Mouse (Mus musculus): Measurements from ENCODE around the gene Lrrfip2. TPM values are rescaled to one million over a fixed set of nuclear protein-coding genes. Genes with fewer than 3 reads are reported as not detected.

The Lrrfip2 gene
- total and polyA plus RNA-seq, 2 experiments from 2014 or later, result 38.9 to 41.7 TPM

DNA sequence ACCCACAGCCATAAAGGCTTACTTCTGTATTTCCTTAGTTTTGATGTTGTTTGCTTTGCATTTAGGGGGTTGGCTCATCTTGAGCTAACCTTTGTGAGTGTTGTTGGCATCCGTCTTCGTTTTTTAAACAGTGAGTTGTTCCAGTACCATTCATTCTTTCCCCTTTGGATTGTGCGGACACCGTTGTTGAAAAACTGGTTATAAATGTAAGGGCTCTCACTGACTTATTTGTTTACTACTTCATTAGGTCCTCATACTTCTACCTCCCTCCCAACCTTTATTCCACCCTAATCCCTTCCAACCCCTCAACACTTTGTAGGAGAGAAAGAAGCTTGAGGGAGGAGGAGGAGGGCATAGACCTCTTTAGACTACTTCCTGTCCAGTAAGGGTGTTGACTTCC lies 80.3 kb downstream of the Lrrfip2 start:
- Histone ChIP-seq H3K27ac (ENCODE audit: low read depth, low read length) (no peak overlapping the region), H3K36me3 (ENCODE audit: insufficient read depth) (peaks cover 10% of the 10 kb centered on the region), H3K9me3 (ENCODE audit: low read length) (no peaks in the 10 kb centered on the region), H3K4me3 (ENCODE audit: low read depth, low read length) (no peak overlapping the region), H3K27me3 (ENCODE audit: insufficient read depth, low read length) (no peaks in the 10 kb centered on the region), H3K9ac (no peak overlapping the region), H3K4me1 (ENCODE audit: insufficient read depth) (no peaks in the 10 kb centered on the region), H3K4me2 (ENCODE audit: low read depth) (no peak overlapping the region)
- DNase-seq (no peak), ATAC-seq (no peak)
- TF ChIP-seq CTCF (IDR thresholded peaks at IDR 0.05; ENCODE audit: low read depth), result no peak
- WGBS, result 82% methylated on average over 4 of the region's 4 CpGs

DNA sequence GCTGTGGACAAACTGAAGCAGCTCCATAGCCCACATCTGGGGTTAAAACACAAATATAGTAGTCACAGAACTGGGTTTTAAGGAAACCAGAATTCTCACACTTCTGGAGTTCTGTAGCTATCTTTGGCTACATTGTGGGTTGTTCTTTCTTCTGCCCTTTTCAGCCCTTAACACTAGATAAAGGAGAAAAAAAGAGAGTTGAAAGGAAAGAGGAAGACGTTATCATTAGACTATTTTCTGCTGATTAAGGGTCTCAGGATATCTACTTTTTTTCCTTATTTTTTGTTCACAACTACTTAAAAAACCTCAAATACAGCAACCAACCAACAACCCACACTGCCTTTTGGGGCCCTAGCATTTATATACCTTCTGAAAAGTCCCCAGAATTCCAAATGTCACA lies 80.9 kb downstream of the Lrrfip2 start:
- no peaks in the 10 kb centered on the region for H3K27me3 ChIP-seq (ENCODE audit: insufficient read depth, low read length)
- H3K9me3 ChIP-seq (ENCODE audit: low read length), result no peaks in the 10 kb centered on the region
- no peak for ATAC-seq
- no peaks in the 10 kb centered on the region for H3K4me1 ChIP-seq (ENCODE audit: insufficient read depth)
- 90% methylated on average over 1 of the region's 1 CpGs for WGBS
- H3K27ac ChIP-seq (ENCODE audit: low read depth, low read length), result no peak overlapping the region
- DNase-seq, result no peak
- H3K36me3 ChIP-seq (ENCODE audit: insufficient read depth), result peaks cover 10% of the 10 kb centered on the region
- no peak for TF ChIP-seq CTCF (IDR thresholded peaks at IDR 0.05; ENCODE audit: low read depth)
- no peak overlapping the region for H3K9ac ChIP-seq
- no peak overlapping the region for H3K4me3 ChIP-seq (ENCODE audit: low read depth, low read length)
- H3K4me2 ChIP-seq (ENCODE audit: low read depth), result no peak overlapping the region

DNA sequence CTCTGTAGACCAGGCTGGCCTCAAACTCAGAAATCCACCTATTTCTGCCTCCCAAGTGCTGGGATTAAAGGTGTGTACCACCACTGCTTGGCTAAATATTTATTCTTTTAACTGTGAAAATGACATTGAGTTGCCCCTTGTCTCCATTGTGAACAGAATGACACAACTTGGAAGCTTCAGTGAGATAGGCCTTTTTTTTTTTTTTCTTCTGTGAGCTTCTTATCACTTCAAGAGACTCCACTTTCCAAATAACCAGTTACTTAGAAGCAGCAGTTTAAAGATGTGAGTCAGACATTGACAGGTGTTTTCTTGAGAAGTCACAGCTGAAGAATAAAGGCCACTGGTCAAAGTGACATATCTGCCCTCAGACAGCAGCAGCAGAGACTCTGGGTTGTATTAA lies 82.8 kb downstream of the Lrrfip2 start:
- no peaks in the 10 kb centered on the region for H3K4me1 ChIP-seq (ENCODE audit: insufficient read depth)
- H3K4me3 ChIP-seq (ENCODE audit: low read depth, low read length), result no peak overlapping the region
- ATAC-seq (no peak), DNase-seq (no peak)
- no peak overlapping the region for H3K27ac ChIP-seq (ENCODE audit: low read depth, low read length)
- no peaks in the 10 kb centered on the region for H3K27me3 ChIP-seq (ENCODE audit: insufficient read depth, low read length)
- H3K9ac ChIP-seq, result no peak overlapping the region
- no peak overlapping the region for H3K4me2 ChIP-seq (ENCODE audit: low read depth)
- peaks cover 10% of the 10 kb centered on the region for H3K36me3 ChIP-seq (ENCODE audit: insufficient read depth)
- no peak for TF ChIP-seq CTCF (IDR thresholded peaks at IDR 0.05; ENCODE audit: low read depth)
- no peaks in the 10 kb centered on the region for H3K9me3 ChIP-seq (ENCODE audit: low read length)

DNA sequence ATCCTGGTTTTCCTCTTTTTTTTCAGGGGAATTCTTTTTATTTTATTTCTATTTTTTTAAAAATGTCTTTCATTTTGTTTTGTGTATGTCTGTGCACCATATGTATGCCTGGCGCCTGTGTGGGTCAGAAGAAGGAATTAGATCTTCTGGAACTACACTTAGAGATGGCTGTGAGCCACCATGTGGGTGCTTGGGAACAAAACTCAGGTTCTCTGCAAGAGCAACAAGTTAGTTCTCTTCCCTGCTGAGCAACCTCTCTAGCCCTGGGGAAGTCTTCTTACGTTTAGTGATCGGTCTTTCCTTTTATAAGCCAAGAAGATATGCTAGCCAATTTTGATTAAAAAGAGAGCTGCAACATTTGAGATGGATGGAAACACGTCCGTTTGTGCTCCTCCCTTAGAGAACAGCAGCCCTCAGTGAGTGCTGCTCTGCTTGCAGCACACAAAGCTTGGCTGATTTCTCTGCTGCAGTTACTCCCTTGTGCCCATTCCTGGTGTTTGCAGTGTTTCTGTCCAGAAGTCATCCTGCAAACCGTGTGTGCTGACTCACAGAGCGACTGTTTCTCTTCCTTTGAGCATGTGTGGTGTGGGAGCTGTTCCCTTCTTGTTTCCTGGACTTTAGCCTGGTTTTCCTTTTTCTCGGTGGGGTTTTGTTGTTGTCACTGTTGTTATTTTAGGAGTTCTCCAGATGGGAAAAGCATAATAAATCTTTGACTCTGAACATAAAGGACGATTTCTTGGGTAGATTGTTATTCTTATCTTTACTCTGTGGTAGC lies 87.4 kb downstream of the Lrrfip2 start:
- 71% methylated on average over 9 of the region's 9 CpGs for whole genome bisulfite sequencing

GRCm38 (mm10) chr9:111207683-111208082 lies 90.3 kb downstream of the Lrrfip2 start:
- no peak overlapping the region for H3K4me3 ChIP-seq (ENCODE audit: low read depth, low read length)
- WGBS, result 71% methylated on average over 3 of the region's 3 CpGs

More for the DNA sequence above, 87.4 kb downstream of the Lrrfip2 start:
- Histone ChIP-seq H3K4me3 (ENCODE audit: low read depth, low read length) (no peak overlapping the region), H3K36me3 (ENCODE audit: insufficient read depth) (peaks cover 23% of the 10 kb centered on the region), H3K27ac (ENCODE audit: low read depth, low read length) (no peak overlapping the region; the same call in 1 of the 2 replicates), H3K9ac (no peak overlapping the region), H3K4me1 (ENCODE audit: insufficient read depth) (no peaks in the 10 kb centered on the region), H3K9me3 (ENCODE audit: low read length) (no peaks in the 10 kb centered on the region), H3K27me3 (ENCODE audit: insufficient read depth, low read length) (no peaks in the 10 kb centered on the region), H3K4me2 (ENCODE audit: low read depth) (no peak overlapping the region)
- DNase-seq (peak; percentile 5), ATAC-seq (no peak)
- no peak for TF ChIP-seq CTCF (IDR thresholded peaks at IDR 0.05; ENCODE audit: low read depth)

DNA sequence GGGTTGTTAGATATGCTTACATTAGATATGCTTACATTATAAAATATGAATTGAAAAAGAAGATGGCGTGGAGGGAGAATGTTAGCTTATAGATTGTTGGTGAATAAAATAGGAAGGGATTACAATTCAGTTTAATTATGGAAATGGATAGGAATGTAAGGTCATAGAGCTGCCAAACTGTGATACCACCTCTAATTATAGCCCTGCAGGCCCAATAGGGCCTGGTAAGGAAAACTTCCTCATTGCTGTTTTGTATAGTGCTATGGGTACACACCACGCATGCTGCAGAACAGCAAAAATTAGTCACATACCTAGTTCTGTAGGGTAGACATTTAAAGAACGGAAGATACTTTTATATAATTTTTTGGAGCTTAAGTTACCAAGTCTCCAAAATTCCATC lies 90.8 kb downstream of the Lrrfip2 start:
- no peaks in the 10 kb centered on the region for H3K27me3 ChIP-seq (ENCODE audit: insufficient read depth, low read length)
- H3K4me3 ChIP-seq (ENCODE audit: low read depth, low read length), result no peak overlapping the region
- H3K4me2 ChIP-seq (ENCODE audit: low read depth), result no peak overlapping the region
- TF ChIP-seq CTCF (IDR thresholded peaks at IDR 0.05; ENCODE audit: low read depth), result no peak
- H3K36me3 ChIP-seq (ENCODE audit: insufficient read depth), result peaks cover 17% of the 10 kb centered on the region
- no peaks in the 10 kb centered on the region for H3K4me1 ChIP-seq (ENCODE audit: insufficient read depth)
- no peak overlapping the region for H3K9ac ChIP-seq
- no peaks in the 10 kb centered on the region for H3K9me3 ChIP-seq (ENCODE audit: low read length)
- 95% methylated on average over 3 of the region's 3 CpGs for WGBS
- DNase-seq (no peak), ATAC-seq (no peak)
- no peak overlapping the region for H3K27ac ChIP-seq (ENCODE audit: low read depth, low read length)

More at GRCm38 (mm10) chr9:111207683-111208082, 90.3 kb downstream of the Lrrfip2 start:
- no peak overlapping the region for H3K9ac ChIP-seq
- peaks cover 17% of the 10 kb centered on the region for H3K36me3 ChIP-seq (ENCODE audit: insufficient read depth)
- H3K4me1 ChIP-seq (ENCODE audit: insufficient read depth), result no peaks in the 10 kb centered on the region
- H3K4me2 ChIP-seq (ENCODE audit: low read depth), result no peak overlapping the region
- H3K9me3 ChIP-seq (ENCODE audit: low read length), result no peaks in the 10 kb centered on the region
- DNase-seq (no peak), ATAC-seq (no peak)
- H3K27ac ChIP-seq (ENCODE audit: low read depth, low read length), result no peak overlapping the region
- no peaks in the 10 kb centered on the region for H3K27me3 ChIP-seq (ENCODE audit: insufficient read depth, low read length)
- TF ChIP-seq CTCF (IDR thresholded peaks at IDR 0.05; ENCODE audit: low read depth), result no peak

GRCm38 (mm10) chr9:111209158-111209699 lies 91.8 kb downstream of the Lrrfip2 start:
- Histone ChIP-seq H3K4me3 (ENCODE audit: low read depth, low read length) (no peak overlapping the region), H3K4me1 (ENCODE audit: insufficient read depth) (no peaks in the 10 kb centered on the region), H3K27me3 (ENCODE audit: insufficient read depth, low read length) (no peaks in the 10 kb centered on the region), H3K4me2 (ENCODE audit: low read depth) (no peak overlapping the region), H3K9ac (no peak overlapping the region), H3K36me3 (ENCODE audit: insufficient read depth) (peaks cover 19% of the 10 kb centered on the region), H3K27ac (ENCODE audit: low read depth, low read length) (no peak overlapping the region), H3K9me3 (ENCODE audit: low read length) (no peaks in the 10 kb centered on the region)
- DNase-seq (no peak), ATAC-seq (no peak)
- TF ChIP-seq CTCF (IDR thresholded peaks at IDR 0.05; ENCODE audit: low read depth), result no peak
- 94% methylated on average over 7 of the region's 7 CpGs for WGBS

Measured in forebrain, postnatal 0 days (tissue).